Mouse (Mus musculus): Measurements from ENCODE around the gene Stx18. TPM values are rescaled to one million over a fixed set of nuclear protein-coding genes. Genes with fewer than 3 reads are reported as not detected.

The Stx18 gene
- polyA plus RNA-seq, 1 experiment from 2014 or later = 53.2 TPM

DNA sequence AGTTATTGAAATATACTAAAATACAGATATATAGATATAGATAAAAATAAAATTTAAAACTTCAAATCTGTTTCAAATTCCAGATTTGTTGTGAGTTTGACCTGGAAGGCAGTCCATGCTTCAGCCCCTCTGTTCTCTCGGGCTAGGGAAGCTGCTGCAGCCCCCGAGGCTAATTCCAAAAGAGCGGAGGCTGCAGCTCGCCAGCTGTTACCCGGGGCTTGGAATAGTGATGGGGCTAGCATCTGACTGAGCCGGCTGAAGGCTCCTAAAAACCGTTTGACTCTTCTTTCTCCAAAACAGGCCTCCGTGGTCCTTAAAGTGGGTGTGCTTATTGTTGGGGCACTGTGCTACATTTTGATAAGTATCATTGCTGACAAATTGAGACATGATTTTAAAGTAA, 46.1 kb downstream of the Stx18 start:
- Histone ChIP-seq H3K27me3 (ENCODE audit: control insufficient read depth, insufficient read depth, low read length) (no peaks in the 10 kb centered on the region), H3K9ac (ENCODE audit: low read length) (no peak overlapping the region), H3K4me3 (ENCODE audit: low read depth, low read length) (no peak overlapping the region), H3K4me2 (ENCODE audit: low read depth) (no peak overlapping the region), H3K9me3 (ENCODE audit: control insufficient read depth, low read length) (no peaks in the 10 kb centered on the region), H3K36me3 (ENCODE audit: control insufficient read depth, insufficient read depth, low read length) (no peaks in the 10 kb centered on the region), H3K27ac (ENCODE audit: low read depth, low read length) (no peak overlapping the region), H3K4me1 (ENCODE audit: control insufficient read depth, insufficient read depth, low read length) (peaks cover 13% of the 10 kb centered on the region)
- no peak for ATAC-seq (ENCODE audit: insufficient read depth, low FRiP score, low TSS enrichment)
- DNase-seq (ENCODE audit: low spot score) = peak; percentile 63
- 8% methylated on average over 8 of the region's 8 CpGs for WGBS

DNA sequence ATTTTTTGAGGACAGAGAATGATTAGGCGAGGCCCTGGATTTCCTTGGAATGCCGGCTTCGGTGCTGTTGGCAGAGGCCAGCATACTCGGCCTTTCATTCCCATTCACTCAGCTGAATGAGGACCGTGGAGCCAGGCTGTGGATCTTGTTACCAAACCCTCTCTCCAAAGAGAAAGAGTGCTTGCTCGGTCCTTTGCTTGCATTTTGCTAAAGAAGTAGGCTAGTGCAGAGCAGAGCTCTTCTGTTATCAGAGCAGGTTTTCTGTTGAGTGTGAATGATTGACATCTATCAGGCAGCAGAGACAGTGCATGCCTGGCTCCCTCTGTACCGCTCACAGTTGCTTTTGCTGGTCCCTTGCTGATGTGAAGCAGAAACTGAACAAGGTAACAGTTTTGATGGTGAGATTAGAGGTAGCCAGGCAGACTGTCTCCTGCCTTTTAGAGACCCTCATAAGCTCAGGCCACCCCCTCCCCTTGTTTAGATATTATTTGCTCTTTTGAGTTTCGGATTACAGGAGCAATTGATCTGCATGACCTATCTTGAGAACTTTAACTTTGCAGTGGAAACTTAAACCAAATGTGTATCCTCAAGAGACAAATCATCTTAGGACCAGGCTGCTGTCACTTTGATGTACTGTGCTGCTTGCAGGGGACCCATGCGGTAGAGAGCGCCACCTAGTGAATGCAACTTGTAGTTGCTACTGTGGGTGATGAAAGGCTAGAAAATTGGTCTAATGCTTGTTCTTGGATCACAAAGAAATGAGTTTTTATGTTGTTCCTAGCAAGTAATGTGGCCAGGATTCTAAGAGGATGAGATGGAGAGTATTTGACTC, 47.2 kb downstream of the Stx18 start:
- no peak overlapping the region for H3K9ac ChIP-seq (ENCODE audit: low read length)
- no peak overlapping the region for H3K27ac ChIP-seq (ENCODE audit: low read depth, low read length)
- H3K27me3 ChIP-seq (ENCODE audit: control insufficient read depth, insufficient read depth, low read length) = no peaks in the 10 kb centered on the region
- H3K4me3 ChIP-seq (ENCODE audit: low read depth, low read length) = no peak overlapping the region
- no peak overlapping the region for H3K4me2 ChIP-seq (ENCODE audit: low read depth)
- no peaks in the 10 kb centered on the region for H3K9me3 ChIP-seq (ENCODE audit: control insufficient read depth, low read length)
- DNase-seq (ENCODE audit: low spot score) (peak; percentile 64), ATAC-seq (ENCODE audit: insufficient read depth, low FRiP score, low TSS enrichment) (peak; percentile 54; the same call in 1 of the 2 replicates)
- H3K4me1 ChIP-seq (ENCODE audit: control insufficient read depth, insufficient read depth, low read length) = peaks cover 18% of the 10 kb centered on the region
- WGBS = 15% methylated on average over 10 of the region's 10 CpGs
- H3K36me3 ChIP-seq (ENCODE audit: control insufficient read depth, insufficient read depth, low read length) = no peaks in the 10 kb centered on the region

DNA sequence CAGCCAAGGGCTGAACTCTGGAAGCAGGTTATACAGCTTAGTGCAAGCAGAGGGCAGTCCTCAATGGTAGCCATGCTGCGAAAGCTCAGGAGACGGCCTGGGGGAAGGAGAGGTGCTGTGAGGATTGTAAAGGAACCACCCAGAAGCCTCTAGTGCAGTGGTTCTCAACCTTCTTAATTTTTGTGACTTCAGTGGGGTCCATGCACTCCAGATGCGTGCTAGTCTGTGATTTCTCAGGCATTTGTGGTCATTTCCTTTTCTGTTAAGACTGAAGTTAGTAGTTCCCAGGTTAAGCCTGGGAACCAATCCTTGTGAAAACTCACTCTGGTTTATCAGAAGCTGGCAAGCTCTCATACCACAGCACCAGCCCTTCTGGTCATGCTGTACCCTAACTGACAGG, 51.6 kb downstream of the Stx18 start:
- no peak overlapping the region for H3K4me2 ChIP-seq (ENCODE audit: low read depth)
- H3K27ac ChIP-seq (ENCODE audit: low read depth, low read length) = no peak overlapping the region
- WGBS = 75% methylated on average over 3 of the region's 3 CpGs
- H3K9me3 ChIP-seq (ENCODE audit: control insufficient read depth, low read length) = no peaks in the 10 kb centered on the region
- no peak for DNase-seq (ENCODE audit: low spot score)
- peaks cover 11% of the 10 kb centered on the region for H3K4me1 ChIP-seq (ENCODE audit: control insufficient read depth, insufficient read depth, low read length)
- H3K27me3 ChIP-seq (ENCODE audit: control insufficient read depth, insufficient read depth, low read length) = no peaks in the 10 kb centered on the region
- no peaks in the 10 kb centered on the region for H3K36me3 ChIP-seq (ENCODE audit: control insufficient read depth, insufficient read depth, low read length)
- no peak for ATAC-seq (ENCODE audit: insufficient read depth, low FRiP score, low TSS enrichment)
- H3K4me3 ChIP-seq (ENCODE audit: low read depth, low read length) = no peak overlapping the region
- H3K9ac ChIP-seq (ENCODE audit: low read length) = no peak overlapping the region

DNA sequence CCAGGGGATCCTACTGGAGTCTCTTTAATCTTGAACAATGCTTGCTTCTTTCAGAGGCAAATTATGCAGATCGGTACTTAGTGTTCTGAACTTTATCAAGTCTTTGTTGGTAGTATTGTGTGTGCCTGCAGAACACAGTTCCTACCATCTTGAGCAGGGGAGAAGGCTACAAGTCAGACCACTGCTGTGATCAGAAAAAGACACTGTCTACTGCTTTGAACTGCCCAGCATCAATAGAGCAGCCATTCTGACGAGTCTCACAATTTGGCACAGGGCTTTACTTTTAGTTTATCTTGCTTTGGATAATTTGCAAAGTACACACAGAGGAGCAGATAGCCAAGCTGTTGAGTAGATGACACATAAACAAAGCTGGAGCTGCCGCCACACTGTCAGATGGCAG, 52.0 kb downstream of the Stx18 start:
- Histone ChIP-seq H3K4me1 (ENCODE audit: control insufficient read depth, insufficient read depth, low read length) (peaks cover 8% of the 10 kb centered on the region), H3K36me3 (ENCODE audit: control insufficient read depth, insufficient read depth, low read length) (no peaks in the 10 kb centered on the region), H3K4me2 (ENCODE audit: low read depth) (no peak overlapping the region), H3K9me3 (ENCODE audit: control insufficient read depth, low read length) (no peaks in the 10 kb centered on the region), H3K27me3 (ENCODE audit: control insufficient read depth, insufficient read depth, low read length) (no peaks in the 10 kb centered on the region), H3K27ac (ENCODE audit: low read depth, low read length) (no peak overlapping the region), H3K4me3 (ENCODE audit: low read depth, low read length) (no peak overlapping the region), H3K9ac (ENCODE audit: low read length) (no peak overlapping the region)
- DNase-seq (ENCODE audit: low spot score) (no peak), ATAC-seq (ENCODE audit: insufficient read depth, low FRiP score, low TSS enrichment) (no peak)
- 49% methylated on average over 3 of the region's 3 CpGs for WGBS

DNA sequence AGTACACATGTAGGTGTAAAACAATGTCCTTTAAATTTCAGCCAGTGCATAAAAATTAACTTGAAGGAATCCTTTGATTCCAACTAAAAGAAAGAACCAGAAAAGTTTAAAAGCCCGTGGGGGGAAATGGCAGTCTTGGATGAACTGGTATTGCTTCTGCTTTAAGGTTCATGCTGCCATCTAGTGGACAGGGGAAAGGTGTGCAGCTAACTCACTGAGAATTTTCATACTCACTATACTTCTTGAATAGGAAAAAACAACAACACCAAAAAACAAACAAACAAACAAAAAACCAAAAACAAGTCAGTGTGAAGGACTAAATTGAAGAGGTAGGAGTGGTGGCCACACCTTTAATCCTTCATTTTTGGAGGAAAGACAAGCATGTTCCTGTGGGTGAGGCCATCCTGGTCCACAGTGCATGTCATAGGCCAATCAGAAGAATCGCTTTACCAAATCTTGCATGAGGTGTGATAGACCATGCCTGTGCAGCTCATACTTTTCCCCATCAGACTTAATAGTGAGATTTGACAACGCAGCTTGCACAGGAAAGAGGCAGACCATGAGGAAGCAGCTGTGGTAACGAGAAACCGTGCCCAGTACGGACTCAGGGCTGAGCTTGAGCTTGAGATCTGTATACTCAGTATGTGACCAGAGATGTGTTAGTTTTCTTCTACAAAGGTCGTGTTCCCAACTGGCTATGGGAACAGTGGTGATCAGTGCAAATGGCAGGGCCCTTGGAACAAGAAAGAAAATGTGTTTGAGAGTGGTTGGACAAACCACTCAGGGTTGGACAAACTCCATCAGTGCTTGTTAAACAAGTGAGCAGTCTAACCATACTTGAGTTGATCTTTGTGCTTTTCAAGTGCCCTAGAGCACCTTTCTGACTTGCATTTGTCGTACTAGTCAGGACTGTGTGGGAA, 52.8 kb downstream of the Stx18 start:
- Histone ChIP-seq H3K4me2 (ENCODE audit: low read depth) (no peak overlapping the region), H3K4me1 (ENCODE audit: control insufficient read depth, insufficient read depth, low read length) (0 out of 2 replicates have a peak, but pooled peaks cover 5% of the 10 kb centered on the region), H3K9me3 (ENCODE audit: control insufficient read depth, low read length) (no peaks in the 10 kb centered on the region), H3K4me3 (ENCODE audit: low read depth, low read length) (no peak overlapping the region), H3K27ac (ENCODE audit: low read depth, low read length) (no peak overlapping the region), H3K27me3 (ENCODE audit: control insufficient read depth, insufficient read depth, low read length) (no peaks in the 10 kb centered on the region), H3K9ac (ENCODE audit: low read length) (no peak overlapping the region), H3K36me3 (ENCODE audit: control insufficient read depth, insufficient read depth, low read length) (no peaks in the 10 kb centered on the region)
- ATAC-seq (ENCODE audit: insufficient read depth, low FRiP score, low TSS enrichment) = no peak
- 75% methylated on average over 8 of the region's 8 CpGs for WGBS
- DNase-seq (ENCODE audit: low spot score) = peak; percentile 34

DNA sequence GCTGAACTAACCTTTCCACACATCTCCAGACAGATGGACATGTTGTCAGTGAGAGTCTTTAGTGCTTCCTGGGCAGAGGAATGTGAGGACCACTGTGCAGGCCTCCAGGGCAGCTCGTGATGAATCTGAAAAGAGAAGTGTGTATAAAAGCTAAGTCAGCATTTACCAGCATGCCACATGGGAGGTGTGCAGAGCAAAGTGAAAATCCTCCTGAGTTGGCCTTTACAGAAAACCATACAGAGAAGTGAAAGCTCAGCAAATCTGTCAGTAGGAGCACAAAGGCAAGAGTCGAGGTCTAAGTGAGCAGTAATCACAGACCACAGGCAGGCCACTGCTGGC, 53.4 kb downstream of the Stx18 start:
- no peak overlapping the region for H3K4me2 ChIP-seq (ENCODE audit: low read depth)
- ATAC-seq (ENCODE audit: insufficient read depth, low FRiP score, low TSS enrichment) (no peak), DNase-seq (ENCODE audit: low spot score) (no peak)
- no peak overlapping the region for H3K4me3 ChIP-seq (ENCODE audit: low read depth, low read length)
- H3K4me1 ChIP-seq (ENCODE audit: control insufficient read depth, insufficient read depth, low read length) = 0 out of 2 replicates have a peak, but pooled peaks cover 5% of the 10 kb centered on the region
- no peak overlapping the region for H3K9ac ChIP-seq (ENCODE audit: low read length)
- H3K27me3 ChIP-seq (ENCODE audit: control insufficient read depth, insufficient read depth, low read length) = no peaks in the 10 kb centered on the region
- WGBS = 73% methylated on average over 2 of the region's 2 CpGs
- no peaks in the 10 kb centered on the region for H3K9me3 ChIP-seq (ENCODE audit: control insufficient read depth, low read length)
- H3K36me3 ChIP-seq (ENCODE audit: control insufficient read depth, insufficient read depth, low read length) = no peaks in the 10 kb centered on the region
- H3K27ac ChIP-seq (ENCODE audit: low read depth, low read length) = no peak overlapping the region

DNA sequence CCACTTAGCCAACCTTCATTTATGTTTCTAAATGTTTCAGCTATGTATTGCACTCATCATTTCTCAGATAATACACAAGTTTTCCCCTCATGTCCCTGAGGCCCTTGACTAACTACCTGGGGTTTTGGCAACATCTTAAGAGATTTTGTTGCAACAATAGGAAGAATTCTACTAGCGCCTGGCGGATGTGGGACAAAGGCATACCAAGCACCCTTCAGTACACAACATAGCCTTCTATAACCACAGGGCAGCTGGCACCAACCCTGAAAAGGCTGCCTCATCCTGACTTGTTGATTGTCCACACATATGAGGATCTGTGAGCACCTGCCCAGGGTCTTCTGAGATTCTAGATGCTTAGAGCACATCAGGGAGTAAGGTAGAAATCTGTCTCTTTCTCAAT, 55.8 kb downstream of the Stx18 start:
- no peak overlapping the region for H3K27ac ChIP-seq (ENCODE audit: low read depth, low read length)
- no peak for ATAC-seq (ENCODE audit: insufficient read depth, low FRiP score, low TSS enrichment)
- no peak for DNase-seq (ENCODE audit: low spot score)
- H3K4me2 ChIP-seq (ENCODE audit: low read depth) = no peak overlapping the region
- no peak overlapping the region for H3K9ac ChIP-seq (ENCODE audit: low read length)
- no peaks in the 10 kb centered on the region for H3K9me3 ChIP-seq (ENCODE audit: control insufficient read depth, low read length)
- no peak overlapping the region for H3K4me3 ChIP-seq (ENCODE audit: low read depth, low read length)
- H3K36me3 ChIP-seq (ENCODE audit: control insufficient read depth, insufficient read depth, low read length) = no peaks in the 10 kb centered on the region
- 100% methylated on average over 2 of the region's 2 CpGs for WGBS
- 0 out of 2 replicates have a peak, but pooled peaks cover 5% of the 10 kb centered on the region for H3K4me1 ChIP-seq (ENCODE audit: control insufficient read depth, insufficient read depth, low read length)
- no peaks in the 10 kb centered on the region for H3K27me3 ChIP-seq (ENCODE audit: control insufficient read depth, insufficient read depth, low read length)

DNA sequence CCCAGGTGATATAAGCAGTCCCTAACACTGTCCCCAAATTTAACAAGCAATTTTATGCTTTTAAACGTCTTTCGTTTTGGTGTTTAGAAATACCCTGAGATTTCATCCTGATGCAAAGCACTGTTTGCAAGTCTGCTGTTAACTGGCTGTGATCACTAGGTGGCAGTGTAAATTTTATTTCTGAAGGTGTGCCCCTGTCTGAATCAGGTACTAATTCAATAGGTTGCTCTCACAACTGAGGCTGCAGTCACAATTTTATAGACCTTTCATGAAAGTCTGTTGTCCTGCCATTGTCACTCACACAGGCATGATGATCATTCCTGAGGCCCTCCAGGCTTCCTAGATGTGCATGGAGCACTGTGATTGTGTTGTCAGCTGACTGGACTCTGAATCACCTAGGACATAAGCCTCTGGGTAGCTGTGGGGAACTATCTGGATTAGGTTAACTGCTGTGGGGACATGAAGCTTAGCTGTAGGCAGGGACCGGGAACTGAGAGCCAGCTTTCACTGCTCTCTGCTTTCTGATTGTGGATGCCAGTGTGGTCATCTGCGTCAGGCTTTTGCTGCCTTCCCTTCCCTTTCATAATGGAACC, 59.1 kb downstream of the Stx18 start:
- 75% methylated on average over 4 of the region's 4 CpGs for WGBS
- no peaks in the 10 kb centered on the region for H3K36me3 ChIP-seq (ENCODE audit: control insufficient read depth, insufficient read depth, low read length)
- H3K4me3 ChIP-seq (ENCODE audit: low read depth, low read length) = no peak overlapping the region
- DNase-seq (ENCODE audit: low spot score) (no peak), ATAC-seq (ENCODE audit: insufficient read depth, low FRiP score, low TSS enrichment) (no peak)
- no peak overlapping the region for H3K27ac ChIP-seq (ENCODE audit: low read depth, low read length)
- H3K27me3 ChIP-seq (ENCODE audit: control insufficient read depth, insufficient read depth, low read length) = no peaks in the 10 kb centered on the region
- no peak overlapping the region for H3K4me2 ChIP-seq (ENCODE audit: low read depth)
- H3K9me3 ChIP-seq (ENCODE audit: control insufficient read depth, low read length) = no peaks in the 10 kb centered on the region
- H3K4me1 ChIP-seq (ENCODE audit: control insufficient read depth, insufficient read depth, low read length) = no peaks in the 10 kb centered on the region
- no peak overlapping the region for H3K9ac ChIP-seq (ENCODE audit: low read length)

All from neural tube, embryonic 11.5 days (tissue).